Mouse (Mus musculus) stomach, postnatal 0 days (tissue): Measurements from ENCODE around the gene Scamp1.

Source experiments
- CTCF ChIP-seq: IDR thresholded peaks from 2 replicates; pipeline ENCODE4 v1.5.1; 2016; ENCODE audit warnings: antibody characterized with exemption, low read depth, mild to moderate bottlenecking, moderate library complexity
- EP300 ChIP-seq: optimal IDR thresholded peaks from 2 replicates; pipeline ENCODE3; 2016; ENCODE audit warnings: antibody characterized with exemption

DNA sequence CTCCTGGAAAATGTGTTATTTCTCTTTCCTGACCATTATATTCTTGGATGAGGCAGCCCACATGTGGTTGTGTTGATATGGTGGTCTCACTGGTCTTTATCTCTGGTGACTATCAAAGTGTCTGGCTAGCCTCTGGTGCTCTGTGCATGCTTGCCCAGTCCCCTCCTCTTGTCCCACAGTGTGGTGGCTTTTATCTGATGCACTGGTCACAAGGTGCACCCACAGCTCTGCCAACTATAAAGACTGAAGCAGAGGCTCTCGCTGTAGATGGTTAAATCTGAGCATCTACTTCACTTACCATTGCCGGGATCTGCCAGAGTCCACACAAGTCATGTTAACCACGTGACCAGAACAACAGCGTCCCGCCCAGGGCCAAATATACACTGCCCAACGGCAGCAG lies 19.1 kb downstream of the Scamp1 start:
- TF ChIP-seq CTCF, result no peak
- TF ChIP-seq EP300, result no peak
